Mouse (Mus musculus): Measurements from ENCODE around the gene Abcc4. TPM values are rescaled to one million over a fixed set of nuclear protein-coding genes. Genes with fewer than 3 reads are reported as not detected.

The Abcc4 gene
- polyA plus RNA-seq, 1 experiment from 2014 or later, result 1.2 TPM

GRCm38 (mm10) chr14:118741780-118742179 is 35.8 kb upstream of the Abcc4 start:
- H3K4me2 ChIP-seq (ENCODE audit: low read depth, low read length), result no peak overlapping the region
- H3K4me3 ChIP-seq (ENCODE audit: low read depth, low read length), result no peak overlapping the region
- no peaks in the 10 kb centered on the region for H3K4me1 ChIP-seq (ENCODE audit: insufficient read depth)
- H3K9me3 ChIP-seq (ENCODE audit: low read length), result no peaks in the 10 kb centered on the region
- no peaks in the 10 kb centered on the region for H3K27me3 ChIP-seq (ENCODE audit: insufficient read depth, low read length)
- TF ChIP-seq CTCF (IDR thresholded peaks at IDR 0.05; ENCODE audit: low read depth) (no peak), EP300 (IDR thresholded peaks at IDR 0.05; ENCODE audit: low read depth) (no peak)
- no peak for ATAC-seq
- DNase-seq, result no peak
- H3K36me3 ChIP-seq (replicated peaks; ENCODE audit: insufficient read depth, low read length), result no peaks in the 10 kb centered on the region
- H3K27ac ChIP-seq (ENCODE audit: low read depth), result no peak overlapping the region
- H3K9ac ChIP-seq (replicated peaks), result no peak overlapping the region

GRCm38 (mm10) chr14:118737251-118737888 is 31.4 kb upstream of the Abcc4 start:
- H3K27me3 ChIP-seq (ENCODE audit: insufficient read depth, low read length), result no peaks in the 10 kb centered on the region
- TF ChIP-seq EP300 (IDR thresholded peaks at IDR 0.05; ENCODE audit: low read depth), result no peak
- H3K4me3 ChIP-seq (ENCODE audit: low read depth, low read length), result no peak overlapping the region
- H3K4me2 ChIP-seq (ENCODE audit: low read depth, low read length), result no peak overlapping the region
- no peak overlapping the region for H3K27ac ChIP-seq (ENCODE audit: low read depth)
- no peaks in the 10 kb centered on the region for H3K9me3 ChIP-seq (ENCODE audit: low read length)
- DNase-seq (no peak), ATAC-seq (no peak)
- no peaks in the 10 kb centered on the region for H3K4me1 ChIP-seq (ENCODE audit: insufficient read depth)
- no peak overlapping the region for H3K9ac ChIP-seq (replicated peaks)
- H3K36me3 ChIP-seq (replicated peaks; ENCODE audit: insufficient read depth, low read length), result no peaks in the 10 kb centered on the region
- 58% methylated on average over 12 of the region's 12 CpGs for WGBS (ENCODE audit: insufficient replicate concordance)

- Histone ChIP-seq H3K9ac (replicated peaks) (no peak overlapping the region), H3K4me2 (ENCODE audit: low read depth, low read length) (no peak overlapping the region), H3K9me3 (ENCODE audit: low read length) (no peaks in the 10 kb centered on the region), H3K4me3 (ENCODE audit: low read depth, low read length) (no peak overlapping the region), H3K27ac (ENCODE audit: low read depth) (no peak overlapping the region), H3K36me3 (replicated peaks; ENCODE audit: insufficient read depth, low read length) (no peaks in the 10 kb centered on the region), H3K27me3 (ENCODE audit: insufficient read depth, low read length) (no peaks in the 10 kb centered on the region), H3K4me1 (ENCODE audit: insufficient read depth) (no peaks in the 10 kb centered on the region)
- ATAC-seq, result peak; percentile 49; the same call in 1 of the 2 replicates
- no peak for TF ChIP-seq EP300 (IDR thresholded peaks at IDR 0.05; ENCODE audit: low read depth)
- no peak for TF ChIP-seq CTCF (IDR thresholded peaks at IDR 0.05; ENCODE audit: low read depth)
- 65% methylated on average over 2 of the region's 2 CpGs for WGBS (ENCODE audit: insufficient replicate concordance)
- no peak for DNase-seq
Measured at GRCm38 (mm10) chr14:118735114-118735513, 29.1 kb upstream of the Abcc4 start.

- H3K36me3 ChIP-seq (replicated peaks; ENCODE audit: insufficient read depth, low read length), result no peaks in the 10 kb centered on the region
- H3K4me3 ChIP-seq (ENCODE audit: low read depth, low read length), result no peak overlapping the region
- no peaks in the 10 kb centered on the region for H3K27me3 ChIP-seq (ENCODE audit: insufficient read depth, low read length)
- H3K4me2 ChIP-seq (ENCODE audit: low read depth, low read length), result no peak overlapping the region
- TF ChIP-seq EP300 (IDR thresholded peaks at IDR 0.05; ENCODE audit: low read depth), result no peak
- TF ChIP-seq CTCF (IDR thresholded peaks at IDR 0.05; ENCODE audit: low read depth), result no peak
- H3K27ac ChIP-seq (ENCODE audit: low read depth), result no peak overlapping the region
- H3K4me1 ChIP-seq (ENCODE audit: insufficient read depth), result no peaks in the 10 kb centered on the region
- WGBS (ENCODE audit: insufficient replicate concordance), result 74% methylated on average over 5 of the region's 5 CpGs
- ATAC-seq (no peak), DNase-seq (no peak)
- no peaks in the 10 kb centered on the region for H3K9me3 ChIP-seq (ENCODE audit: low read length)
- H3K9ac ChIP-seq (replicated peaks), result no peak overlapping the region
Measured at GRCm38 (mm10) chr14:118733146-118733545, 27.1 kb upstream of the Abcc4 start.

GRCm38 (mm10) chr14:118730631-118731030 is 24.6 kb upstream of the Abcc4 start:
- Histone ChIP-seq H3K9me3 (ENCODE audit: low read length) (no peaks in the 10 kb centered on the region), H3K9ac (replicated peaks) (no peak overlapping the region), H3K4me3 (ENCODE audit: low read depth, low read length) (no peak overlapping the region), H3K36me3 (replicated peaks; ENCODE audit: insufficient read depth, low read length) (no peaks in the 10 kb centered on the region), H3K27me3 (ENCODE audit: insufficient read depth, low read length) (no peaks in the 10 kb centered on the region), H3K4me1 (ENCODE audit: insufficient read depth) (no peaks in the 10 kb centered on the region), H3K27ac (ENCODE audit: low read depth) (no peak overlapping the region), H3K4me2 (ENCODE audit: low read depth, low read length) (no peak overlapping the region)
- DNase-seq, result no peak
- ATAC-seq, result no peak
- TF ChIP-seq CTCF (IDR thresholded peaks at IDR 0.05; ENCODE audit: low read depth) (no peak), EP300 (IDR thresholded peaks at IDR 0.05; ENCODE audit: low read depth) (no peak)
- WGBS (ENCODE audit: insufficient replicate concordance), result 57% methylated on average over 5 of the region's 5 CpGs

- ATAC-seq, result no peak
- Histone ChIP-seq H3K4me3 (ENCODE audit: low read depth, low read length) (no peak overlapping the region), H3K27ac (ENCODE audit: low read depth) (no peak overlapping the region), H3K4me2 (ENCODE audit: low read depth, low read length) (no peak overlapping the region), H3K4me1 (ENCODE audit: insufficient read depth) (no peaks in the 10 kb centered on the region), H3K9ac (replicated peaks) (no peak overlapping the region), H3K9me3 (ENCODE audit: low read length) (no peaks in the 10 kb centered on the region), H3K36me3 (replicated peaks; ENCODE audit: insufficient read depth, low read length) (no peaks in the 10 kb centered on the region), H3K27me3 (ENCODE audit: insufficient read depth, low read length) (no peaks in the 10 kb centered on the region)
- no peak for DNase-seq
- 69% methylated on average over 5 of the region's 5 CpGs for WGBS (ENCODE audit: insufficient replicate concordance)
- TF ChIP-seq CTCF (IDR thresholded peaks at IDR 0.05; ENCODE audit: low read depth) (no peak), EP300 (IDR thresholded peaks at IDR 0.05; ENCODE audit: low read depth) (no peak)
Measured at GRCm38 (mm10) chr14:118725467-118725866, 19.4 kb upstream of the Abcc4 start.

Measured in liver, postnatal 0 days (tissue).